Mouse (Mus musculus) bone marrow, adult 2 months (tissue): ENCODE measurements around the gene Serpina16.

Source experiments
- CTCF ChIP-seq: fragments of 200-500 bp; IDR thresholded peaks from 2 replicates; pipeline ENCODE4 v1.5.1; 2011; ENCODE audit warnings: low read length, control low read depth; ENCODE audit not compliant: control insufficient read depth, insufficient read depth
- POLR2A ChIP-seq: fragments of 200-500 bp; IDR thresholded peaks from 2 replicates; pipeline ENCODE4 v1.6.1; 2011; ENCODE audit warnings: low read depth, mild to moderate bottlenecking, control low read depth, low read length, borderline replicate concordance; ENCODE audit not compliant: control insufficient read depth

DNA sequence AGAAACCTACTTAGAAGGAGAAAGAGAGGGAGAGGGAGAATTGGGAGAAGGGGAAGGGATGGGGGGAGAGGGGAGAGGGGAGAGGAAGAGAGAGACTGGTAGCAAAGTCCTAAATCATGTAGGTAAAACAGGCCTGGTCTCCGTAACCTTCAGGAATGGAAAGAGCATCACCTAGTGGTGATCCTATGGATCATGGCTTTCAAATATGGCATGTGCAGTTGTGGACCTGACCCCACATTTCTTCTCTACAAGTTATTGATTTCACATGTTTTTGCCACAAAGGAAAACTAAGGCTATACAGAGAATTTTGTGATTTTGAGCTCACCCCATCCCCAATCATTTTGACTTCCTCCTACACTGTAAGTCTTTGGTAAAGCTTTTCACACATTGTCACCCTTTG is 34.5 kb upstream of the Serpina16 start:
- TF ChIP-seq CTCF (no peak), POLR2A (no peak)
